In genomic region chr6:5858371-5858770, GRCm38 (mm10) we compare ENCODE assay signal across 8 mouse cellular contexts.
DNase-seq lines count a peak whose midpoint lies in the region; ATAC-seq lines count a peak whose summit lies in the region.

No protein-coding gene starts in this region.

- no peak for ATAC-seq in embryonic facial prominence, embryonic 11.5 days (replicated peaks; ENCODE audit: insufficient number of reproducible peaks, low FRiP score, low TSS enrichment, low read depth)
- ATAC-seq in hindbrain, embryonic 12.5 days (ENCODE audit: low FRiP score), result no peak
- ATAC-seq in limb, embryonic 15.5 days (ENCODE audit: insufficient number of reproducible peaks, low FRiP score, low TSS enrichment, low read depth), result no peak
- no peak for ATAC-seq in neural tube, embryonic 12.5 days (ENCODE audit: low FRiP score, low read depth)
- no peak for ATAC-seq in megakaryocyte-erythroid progenitor cell, adult 5-6 weeks (replicated peaks; ENCODE audit: low FRiP score, low TSS enrichment, poor library complexity, severe bottlenecking)

- peaks cover 9% of the 10 kb centered on the region; the same call in 1 of the 2 replicates for H3K4me1 ChIP-seq in embryonic facial prominence, embryonic 11.5 days (ENCODE audit: control insufficient read depth, insufficient read depth, low read length)
- peaks cover 10% of the 10 kb centered on the region; the same call in 1 of the 2 replicates for H3K4me1 ChIP-seq in hindbrain, embryonic 12.5 days
- H3K4me1 ChIP-seq in limb, embryonic 15.5 days, result peaks cover 19% of the 10 kb centered on the region
- peaks cover 11% of the 10 kb centered on the region for H3K4me1 ChIP-seq in neural tube, embryonic 12.5 days

- no peaks in the 10 kb centered on the region for H3K36me3 ChIP-seq in embryonic facial prominence, embryonic 11.5 days (replicated peaks; ENCODE audit: control insufficient read depth, insufficient read depth, low read depth, low read length)
- H3K36me3 ChIP-seq in hindbrain, embryonic 12.5 days, result no peaks in the 10 kb centered on the region
- H3K36me3 ChIP-seq in limb, embryonic 15.5 days, result no peaks in the 10 kb centered on the region
- no peaks in the 10 kb centered on the region for H3K36me3 ChIP-seq in neural tube, embryonic 12.5 days

- no peaks in the 10 kb centered on the region for H3K9me3 ChIP-seq in embryonic facial prominence, embryonic 11.5 days (replicated peaks; ENCODE audit: control insufficient read depth, low read length)
- H3K9me3 ChIP-seq in hindbrain, embryonic 12.5 days (replicated peaks), result no peaks in the 10 kb centered on the region
- H3K9me3 ChIP-seq in limb, embryonic 15.5 days, result no peaks in the 10 kb centered on the region
- no peaks in the 10 kb centered on the region for H3K9me3 ChIP-seq in neural tube, embryonic 12.5 days

- no peak overlapping the region for H3K4me3 ChIP-seq in embryonic facial prominence, embryonic 11.5 days (ENCODE audit: low read depth, low read length)
- H3K4me3 ChIP-seq in hindbrain, embryonic 12.5 days, result no peak overlapping the region
- no peak overlapping the region for H3K4me3 ChIP-seq in limb, embryonic 15.5 days
- no peak overlapping the region for H3K4me3 ChIP-seq in neural tube, embryonic 12.5 days

- no peak overlapping the region for H3K27ac ChIP-seq in embryonic facial prominence, embryonic 11.5 days (replicated peaks; ENCODE audit: low read depth, low read length)
- no peak overlapping the region for H3K27ac ChIP-seq in hindbrain, embryonic 12.5 days
- peak overlapping the region; percentile 22 for H3K27ac ChIP-seq in limb, embryonic 15.5 days
- H3K27ac ChIP-seq in neural tube, embryonic 12.5 days, result no peak overlapping the region

- DNase-seq in left cerebral cortex, adult 18-20 months (ENCODE audit: low spot score in 2 of 2), result peak; percentile 47 to 67
- no peak for DNase-seq in left cerebral cortex, adult 8-10 months (ENCODE audit: low spot score in 2 of 2)
- peak; percentile 82 for DNase-seq in adipocyte (ENCODE audit: low spot score)
- DNase-seq in embryonic facial prominence, embryonic 11.5 days (ENCODE audit: low spot score), result peak; percentile 84

- H3K4me2 ChIP-seq in embryonic facial prominence, embryonic 11.5 days (ENCODE audit: low read depth, low read length), result no peak overlapping the region
- peak overlapping the region; percentile 37 for H3K4me2 ChIP-seq in hindbrain, embryonic 12.5 days (replicated peaks)
- peak overlapping the region; percentile 21 for H3K4me2 ChIP-seq in limb, embryonic 15.5 days
- peak overlapping the region; percentile 49; the same call in 1 of the 2 replicates for H3K4me2 ChIP-seq in neural tube, embryonic 12.5 days (replicated peaks)

- no peaks in the 10 kb centered on the region; the same call in 1 of the 2 replicates for H3K27me3 ChIP-seq in embryonic facial prominence, embryonic 11.5 days (ENCODE audit: control insufficient read depth, insufficient read depth, low read length)
- peaks cover 3% of the 10 kb centered on the region for H3K27me3 ChIP-seq in hindbrain, embryonic 12.5 days
- H3K27me3 ChIP-seq in limb, embryonic 15.5 days, result no peaks in the 10 kb centered on the region
- H3K27me3 ChIP-seq in neural tube, embryonic 12.5 days (replicated peaks), result no peaks in the 10 kb centered on the region; the same call in none of the 2 replicates

- H3K9ac ChIP-seq in embryonic facial prominence, embryonic 11.5 days (replicated peaks; ENCODE audit: low read length), result no peak overlapping the region
- no peak overlapping the region for H3K9ac ChIP-seq in hindbrain, embryonic 12.5 days
- H3K9ac ChIP-seq in limb, embryonic 15.5 days, result no peak overlapping the region
- H3K9ac ChIP-seq in neural tube, embryonic 12.5 days, result no peak overlapping the region

- 12% methylated on average over 12 of the region's 12 CpGs for WGBS in embryonic facial prominence, embryonic 11.5 days
- 15% methylated on average over 12 of the region's 12 CpGs for WGBS in hindbrain, embryonic 12.5 days
- WGBS in limb, embryonic 15.5 days, result 11% methylated on average over 12 of the region's 12 CpGs
- 16% methylated on average over 12 of the region's 12 CpGs for WGBS in neural tube, embryonic 12.5 days

Comparison
In these comparisons a context has a peak if more than half of its experiments do, and no peak if none do; other contexts are left out.
1. DNase-seq: peak in left cerebral cortex, adult 18-20 months (2 of 2), adipocyte (single experiment) and embryonic facial prominence, embryonic 11.5 days (single experiment); none in left cerebral cortex, adult 8-10 months (0 of 2).